ENCODE assay signal across 9 mouse cellular contexts in the genomic region with DNA sequence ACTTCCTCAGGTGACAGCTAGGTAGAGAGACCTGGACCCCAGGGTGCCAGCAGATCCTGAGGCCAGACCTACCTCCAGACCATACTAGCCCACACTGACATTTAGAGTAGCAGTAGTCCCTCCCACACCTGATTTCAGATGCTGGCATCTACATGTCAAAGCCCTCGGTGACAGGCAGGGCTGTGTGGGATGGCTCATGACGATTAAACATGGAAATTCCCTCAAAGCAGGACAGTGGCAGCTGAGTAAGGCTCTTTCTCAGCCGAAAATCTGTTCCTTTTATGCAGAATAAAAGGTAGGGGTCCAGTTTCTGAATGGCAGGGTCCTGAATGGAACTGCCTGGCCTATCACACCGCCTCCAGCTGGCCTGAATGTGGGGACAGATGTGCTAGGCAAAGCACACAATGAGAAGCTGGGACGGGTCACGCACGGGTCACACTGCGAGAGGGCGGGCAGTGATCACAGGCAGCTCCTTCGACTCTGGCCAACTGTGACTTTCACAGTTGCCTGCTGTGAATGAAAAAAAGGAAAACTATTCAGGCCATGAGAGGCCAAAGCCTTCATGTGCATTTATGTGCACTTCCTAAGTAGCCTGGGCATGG. TPM values are rescaled to one million over a fixed set of nuclear protein-coding genes. Genes with fewer than 3 reads are reported as not detected.
DNase-seq lines count a peak whose midpoint lies in the region; ATAC-seq lines count a peak whose summit lies in the region.
"Had no signal": no experiment of that assay in that cellular context is flagged by ENCODE, and none has a peak within 500 bp of the region (broad histone marks: within the 10 kb centered on the region; RNA-seq: fewer than 3 reads in every experiment).

No protein-coding gene starts in this region.

- no peak for ATAC-seq in kidney, embryonic 14.5 days (ENCODE audit: low FRiP score, low TSS enrichment)
- peak; percentile 49 for ATAC-seq in forebrain, embryonic 14.5 days
- peak; percentile 55 for ATAC-seq in hindbrain, embryonic 12.5 days (ENCODE audit: low FRiP score)
- peak; percentile 63 for ATAC-seq in neural tube, embryonic 12.5 days (ENCODE audit: low FRiP score, low read depth)

- no peaks in the 10 kb centered on the region for H3K9me3 ChIP-seq in kidney, embryonic 14.5 days (ENCODE audit: control insufficient read depth, low read length)
- no peaks in the 10 kb centered on the region for H3K9me3 ChIP-seq in forebrain, embryonic 14.5 days (replicated peaks; ENCODE audit: control insufficient read depth, low read length)
- H3K9me3 ChIP-seq in hindbrain, embryonic 12.5 days (replicated peaks): no peaks in the 10 kb centered on the region
- no peaks in the 10 kb centered on the region for H3K9me3 ChIP-seq in neural tube, embryonic 12.5 days

- H3K36me3 ChIP-seq in kidney, embryonic 14.5 days (ENCODE audit: control insufficient read depth, insufficient read depth, low read length): no peaks in the 10 kb centered on the region
- no peaks in the 10 kb centered on the region for H3K36me3 ChIP-seq in forebrain, embryonic 14.5 days (ENCODE audit: control insufficient read depth, insufficient read depth, low read length)
- H3K36me3 ChIP-seq in hindbrain, embryonic 12.5 days: 0 out of 2 replicates have a peak, but pooled peaks cover 2% of the 10 kb centered on the region
- H3K36me3 ChIP-seq in neural tube, embryonic 12.5 days: peaks cover under 1% of the 10 kb centered on the region; the same call in 1 of the 2 replicates

- no peak for DNase-seq in kidney, postnatal 14 days
- peak; percentile 37 for DNase-seq in forebrain, embryonic 14.5 days (ENCODE audit: low spot score)
- DNase-seq in right cerebral cortex, postnatal 36 days (ENCODE audit: low spot score in 2 of 2): no peak
- no peak for DNase-seq in cerebellum, postnatal 36 days
- DNase-seq in lung, postnatal 14 days: no peak

- no peak overlapping the region for H3K4me3 ChIP-seq in kidney, embryonic 14.5 days (ENCODE audit: low read length)
- no peak overlapping the region for H3K4me3 ChIP-seq in forebrain, embryonic 14.5 days (ENCODE audit: low read depth, low read length)
- H3K4me3 ChIP-seq in hindbrain, embryonic 12.5 days: no peak overlapping the region
- H3K4me3 ChIP-seq in neural tube, embryonic 12.5 days: no peak overlapping the region
- H3K4me3 ChIP-seq: myocyte had no signal

- H3K4me2 ChIP-seq in kidney, embryonic 14.5 days (replicated peaks; ENCODE audit: low read depth, low read length): no peak overlapping the region
- H3K4me2 ChIP-seq in forebrain, embryonic 14.5 days (ENCODE audit: low read length): no peak overlapping the region
- H3K4me2 ChIP-seq in hindbrain, embryonic 12.5 days (replicated peaks): no peak overlapping the region
- peak overlapping the region; percentile 27; the same call in 1 of the 2 replicates for H3K4me2 ChIP-seq in neural tube, embryonic 12.5 days (replicated peaks)

- no peaks in the 10 kb centered on the region for H3K27me3 ChIP-seq in kidney, embryonic 14.5 days (ENCODE audit: control insufficient read depth, insufficient read depth, low read length)
- H3K27me3 ChIP-seq in forebrain, embryonic 14.5 days (replicated peaks; ENCODE audit: control insufficient read depth, insufficient read depth, low read length): no peaks in the 10 kb centered on the region
- H3K27me3 ChIP-seq in hindbrain, embryonic 12.5 days: no peaks in the 10 kb centered on the region; the same call in none of the 2 replicates
- no peaks in the 10 kb centered on the region for H3K27me3 ChIP-seq in neural tube, embryonic 12.5 days (replicated peaks)

- peaks cover 62% of the 10 kb centered on the region for H3K4me1 ChIP-seq in kidney, embryonic 14.5 days (ENCODE audit: control insufficient read depth, insufficient read depth, low read length)
- peaks cover 32% of the 10 kb centered on the region for H3K4me1 ChIP-seq in forebrain, embryonic 14.5 days (ENCODE audit: control insufficient read depth, insufficient read depth, low read length)
- peaks cover 83% of the 10 kb centered on the region for H3K4me1 ChIP-seq in hindbrain, embryonic 12.5 days
- H3K4me1 ChIP-seq in neural tube, embryonic 12.5 days: peaks cover 91% of the 10 kb centered on the region

- no peak overlapping the region for H3K9ac ChIP-seq in kidney, embryonic 14.5 days (ENCODE audit: low read depth, low read length)
- H3K9ac ChIP-seq in forebrain, embryonic 14.5 days (ENCODE audit: low read length): no peak overlapping the region
- no peak overlapping the region for H3K9ac ChIP-seq in hindbrain, embryonic 12.5 days
- H3K9ac ChIP-seq in neural tube, embryonic 12.5 days: no peak overlapping the region

- peak overlapping the region; percentile 43; the same call in 1 of the 2 replicates for H3K27ac ChIP-seq in kidney, embryonic 14.5 days (ENCODE audit: low read depth, low read length)
- H3K27ac ChIP-seq in forebrain, embryonic 14.5 days (ENCODE audit: low read depth, low read length): peak overlapping the region; percentile 54; the same call in 1 of the 2 replicates
- H3K27ac ChIP-seq in hindbrain, embryonic 12.5 days: peak overlapping the region; percentile 19
- H3K27ac ChIP-seq in neural tube, embryonic 12.5 days: peak overlapping the region; percentile 75; the same call in 1 of the 2 replicates

- 18% methylated on average over 10 of the region's 10 CpGs for WGBS in kidney, embryonic 14.5 days
- WGBS in forebrain, embryonic 14.5 days: 17% methylated on average over 10 of the region's 10 CpGs
- WGBS in hindbrain, embryonic 12.5 days: 10% methylated on average over 10 of the region's 10 CpGs
- WGBS in neural tube, embryonic 12.5 days: 7% methylated on average over 10 of the region's 10 CpGs

RNA-seq across cellular contexts. Expression of a gene that starts 29.2 kb away (rescaled TPM):
- polyA plus RNA-seq in kidney, embryonic 14.5 days (2014; fragmentation: Nextera tagmentation; extraction: Ambion mirVana): 42.0 and 55.6 TPM in 2 replicates
- 18.3 and 20.8 TPM in 2 replicates for polyA plus RNA-seq in forebrain, embryonic 14.5 days (2014; fragmentation: Nextera tagmentation; extraction: Ambion mirVana)
- 88.2 and 89.2 TPM in 2 replicates for polyA plus RNA-seq in hindbrain, embryonic 12.5 days (2016; fragmentation: Nextera tagmentation; extraction: Ambion mirVana)
- polyA plus RNA-seq in neural tube, embryonic 12.5 days (2016; fragmentation: Nextera tagmentation; extraction: Ambion mirVana): 126 TPM in 2 replicates

Comparison
In these comparisons a context has a peak if more than half of its experiments do, and no peak if none do; other contexts are left out.
1. H3K27ac ChIP-seq: peak in every context shown above with its lines; median percentile 75 in neural tube, embryonic 12.5 days; 54 in forebrain, embryonic 14.5 days; 43 in kidney, embryonic 14.5 days; 19 in hindbrain, embryonic 12.5 days.